Mouse (Mus musculus) ES-E14 (cell line): ENCODE results near the gene Sae1.

Experiments used
- ZC3H11A ChIP-seq: IDR thresholded peaks from 2 replicates; pipeline ENCODE4 v1.6.1; 2012; ENCODE audit warnings: low read depth, mild to moderate bottlenecking, inconsistent platforms, low read length, borderline replicate concordance
- ZNF384 ChIP-seq: IDR thresholded peaks from 2 replicates; pipeline ENCODE4 v1.6.1; 2012; ENCODE audit warnings: low read depth, low read length, inconsistent platforms

DNA sequence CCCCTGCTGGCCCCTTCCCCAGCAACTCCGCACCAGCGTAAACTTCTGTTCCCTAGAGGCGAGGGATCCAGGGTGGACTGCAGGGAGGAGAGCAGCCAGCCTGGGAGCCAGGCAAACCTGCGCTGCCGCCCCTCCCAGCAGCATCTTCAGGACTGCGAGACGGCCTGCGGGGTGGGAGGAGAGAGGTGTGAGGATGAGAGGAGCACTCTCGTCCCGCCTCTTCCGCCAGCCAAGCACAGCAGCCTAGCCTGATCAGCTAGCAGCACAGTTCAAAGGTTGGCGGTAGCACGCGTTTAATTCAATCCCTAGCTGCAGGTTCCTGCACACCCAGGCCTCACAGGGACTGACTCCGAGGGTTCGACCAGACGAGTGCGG is 113.9 kb downstream of the Sae1 start:
- TF ChIP-seq ZC3H11A (no peak), ZNF384 (no peak)
